Mouse (Mus musculus) kidney, postnatal 4 days (tissue): ENCODE data around the gene Pias3.
"Not testable (repeated sequence)": the region's sequence is repeated elsewhere in the genome, so short reads cannot be mapped to it uniquely, and the experiment has no call there.

ENCODE experiments used
- DNase-seq, 2 experiments: peaks; one replicate each; pipeline ENCODE4 v3.0.0; 2021; ENCODE audit warnings: mixed read lengths in 2 of 2

Pias3 gene

DNA sequence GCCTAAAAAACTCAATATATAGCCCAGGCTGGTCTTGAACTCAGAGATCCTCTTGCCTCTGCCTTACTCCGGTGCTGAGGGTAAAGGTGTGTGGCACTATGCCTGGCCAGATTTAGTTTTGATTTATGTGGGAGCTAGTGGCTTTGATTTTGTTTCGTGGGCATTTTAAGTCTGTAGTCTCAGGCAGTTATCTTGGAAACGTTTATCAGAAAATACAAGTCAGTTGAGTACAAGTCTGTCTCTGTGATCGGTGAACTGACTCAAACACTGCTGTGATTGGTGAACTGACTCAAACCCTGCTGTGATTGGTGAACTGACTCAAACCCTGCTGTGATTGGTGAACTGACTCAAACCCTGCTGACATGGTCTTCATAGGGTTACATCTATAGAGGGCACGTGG, 34.6 kb downstream of the Pias3 start:
- DNase-seq = no peak

DNA sequence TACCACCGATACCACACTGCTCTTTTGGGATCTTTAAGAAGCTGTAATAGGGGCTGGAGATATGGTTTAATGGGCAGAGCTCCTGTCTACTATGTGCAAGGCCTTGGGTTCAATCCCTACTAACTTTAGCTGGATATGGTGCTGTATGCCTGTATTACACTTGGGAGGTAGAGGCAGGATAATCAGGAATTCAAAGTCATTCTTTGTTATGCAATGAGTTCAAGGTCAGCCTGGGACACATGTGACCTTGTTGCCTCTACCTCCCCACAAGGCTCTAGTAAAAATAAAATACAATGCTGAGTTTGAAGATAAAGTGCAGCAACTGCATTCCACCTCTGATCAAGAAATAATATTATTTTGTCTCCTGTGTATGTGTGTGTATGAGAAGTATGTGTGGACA, 37.8 kb downstream of the Pias3 start:
- no peak for DNase-seq

DNA sequence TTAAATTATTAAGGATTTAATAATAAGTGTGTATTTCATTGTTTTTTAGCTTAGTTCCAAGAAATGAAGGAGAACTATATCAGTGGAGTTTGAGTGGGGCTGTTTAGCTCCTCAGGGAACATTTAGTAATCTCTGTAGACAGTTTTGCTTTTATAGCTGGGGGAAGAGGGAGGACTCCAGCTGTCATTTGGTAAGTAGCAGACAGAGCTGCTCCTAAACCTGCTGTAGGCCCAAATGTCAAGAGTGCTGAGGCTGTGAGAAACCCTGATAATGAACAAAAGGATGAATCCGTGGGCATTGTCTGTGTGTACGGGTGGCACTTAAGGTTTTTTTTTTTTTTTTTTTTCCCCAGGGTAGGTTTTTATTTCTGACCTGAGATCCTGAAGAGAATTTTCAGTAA, 39.0 kb downstream of the Pias3 start:
- DNase-seq = no peak

DNA sequence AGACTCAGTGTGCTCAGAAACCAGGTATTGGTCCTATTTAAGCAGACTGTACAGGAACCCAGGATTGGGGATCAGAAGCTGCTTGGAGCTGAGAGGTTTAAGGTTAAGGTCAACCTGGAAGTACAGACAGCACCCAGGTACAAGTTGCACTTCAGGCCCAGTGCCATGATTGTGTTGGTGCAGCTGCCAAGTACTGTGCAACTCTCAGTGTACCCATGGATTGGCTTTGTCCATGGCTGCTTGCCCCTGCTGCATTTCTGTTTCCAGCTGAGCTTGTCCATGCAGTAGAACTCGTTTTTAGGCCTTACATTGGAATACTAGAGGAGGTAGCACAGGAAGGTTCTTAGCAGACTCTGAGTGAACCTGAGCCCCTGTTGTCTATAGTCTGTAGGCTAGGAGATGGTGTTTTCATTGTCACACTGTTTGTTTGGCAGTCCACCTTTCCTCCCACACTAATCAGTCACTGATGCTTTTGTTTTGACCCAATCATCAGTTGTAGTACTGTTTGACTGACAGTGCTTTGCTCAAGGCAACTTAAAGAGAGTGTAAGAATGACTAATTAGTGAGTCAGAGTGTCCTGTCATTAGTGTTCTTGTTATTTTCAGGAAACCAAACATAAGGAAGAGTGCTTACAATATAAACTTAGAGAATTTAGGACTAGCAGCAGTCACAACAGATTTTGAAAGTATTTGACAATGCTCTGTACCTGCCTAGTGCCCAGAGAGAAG, 41.0 kb downstream of the Pias3 start:
- no peak for DNase-seq

DNA sequence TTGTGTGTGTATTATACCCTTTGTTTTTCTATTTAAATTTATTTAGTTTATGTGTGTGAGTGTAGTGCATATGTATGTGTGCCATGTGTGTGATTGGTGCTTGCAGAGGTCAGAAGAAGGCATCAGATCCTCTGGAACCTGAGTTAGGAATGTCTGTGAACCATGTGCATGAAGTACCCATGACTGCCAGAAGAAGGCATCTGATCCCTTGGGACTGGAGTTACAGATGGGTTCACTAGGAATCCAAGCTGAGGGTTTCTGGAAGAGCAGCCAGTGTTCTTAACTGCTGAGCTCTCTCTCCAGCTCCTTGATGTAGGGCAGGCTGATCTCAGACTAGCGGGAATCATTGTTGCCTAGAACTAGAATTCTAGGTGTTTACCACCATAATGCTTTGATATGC, 41.8 kb downstream of the Pias3 start:
- no peak for DNase-seq

DNA sequence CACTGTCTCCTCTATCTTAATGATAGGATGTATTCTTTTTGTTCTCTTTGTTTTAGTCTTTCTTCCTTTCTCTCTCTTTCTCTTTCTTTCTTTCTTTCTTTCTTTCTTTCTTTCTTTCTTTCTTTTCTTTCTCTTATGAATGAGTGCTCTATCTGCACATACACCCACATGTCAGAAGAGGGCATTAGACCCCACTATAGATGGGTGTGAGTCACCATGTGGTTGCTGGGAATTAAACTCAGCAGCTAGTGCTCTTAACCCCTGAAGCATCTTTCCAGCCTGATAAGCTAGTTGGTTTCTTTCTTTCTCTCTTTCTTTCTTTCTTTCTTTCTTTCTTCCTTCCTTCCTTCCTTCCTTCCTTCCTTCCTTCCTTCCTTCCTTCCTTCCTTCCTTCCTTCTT, 44.1 kb downstream of the Pias3 start:
- DNase-seq = not testable (repeated sequence)

DNA sequence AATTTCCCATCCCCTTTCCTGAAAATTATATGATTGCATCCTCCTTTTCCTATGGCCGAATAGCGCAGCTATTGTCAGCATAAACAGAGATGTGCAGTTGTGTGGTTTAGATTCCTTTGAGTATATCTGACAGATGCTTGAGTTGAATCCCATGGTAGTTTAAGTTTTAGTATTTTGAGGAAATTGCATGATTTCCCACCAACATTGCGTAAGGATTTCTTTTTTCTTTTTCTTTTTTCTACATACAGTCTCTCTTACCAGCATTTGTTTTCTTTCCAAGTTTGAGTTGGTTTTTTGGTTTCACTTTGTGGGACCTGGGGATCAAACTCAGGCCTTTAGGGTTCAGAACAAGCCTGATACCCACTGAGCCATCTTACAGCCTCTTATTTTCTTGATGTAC, 48.2 kb downstream of the Pias3 start:
- DNase-seq = no peak

DNA sequence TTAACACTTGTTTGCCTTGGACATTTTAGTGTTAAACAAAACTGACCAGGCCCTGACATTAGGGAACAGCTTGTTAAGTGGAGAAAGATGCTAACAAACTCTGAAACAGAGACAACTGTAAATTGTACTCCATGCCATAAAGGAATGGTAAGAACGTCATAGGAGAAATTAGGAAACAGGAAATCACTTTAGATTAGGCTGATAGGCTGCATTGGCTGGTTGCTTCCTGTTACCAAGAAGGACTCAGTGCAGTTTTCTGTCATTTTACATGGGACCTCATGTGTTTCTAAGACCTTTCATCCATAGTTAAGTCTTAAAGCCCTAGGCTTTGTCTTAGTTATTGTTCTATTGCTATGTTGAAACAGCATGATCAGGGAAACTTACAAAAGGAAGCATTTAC, 50.6 kb downstream of the Pias3 start:
- DNase-seq = no peak
